15 mouse cellular contexts compared by ENCODE assay signal in the genomic region with DNA sequence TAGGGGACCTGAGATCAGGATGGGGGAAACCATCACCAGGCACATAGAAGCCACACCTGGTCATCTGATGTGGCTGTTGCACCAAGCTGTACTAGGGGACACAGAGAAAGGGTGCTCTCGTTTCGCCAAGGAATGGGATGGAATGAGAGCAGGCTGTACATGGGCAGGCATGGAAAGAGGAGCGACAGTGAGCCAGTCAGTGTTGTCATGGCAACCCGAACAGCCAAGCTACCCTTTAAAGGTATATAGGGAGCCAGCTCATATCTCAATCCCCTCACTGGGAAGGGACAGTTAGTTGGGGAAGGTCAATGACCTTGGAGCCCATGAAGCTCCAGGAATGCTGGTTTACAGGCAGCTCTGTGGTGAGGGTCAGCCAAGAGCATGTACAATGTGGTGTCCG.
"Had no signal": no experiment of that assay in that cellular context is flagged by ENCODE, and none has a peak within 500 bp of the region (broad histone marks: within the 10 kb centered on the region; RNA-seq: fewer than 3 reads in every experiment).

No protein-coding gene starts in this region.

- H3K4me2 ChIP-seq: liver, embryonic 11.5 days; liver, embryonic 15.5 days; midbrain, embryonic 13.5 days; neural tube, embryonic 12.5 days had no signal

- H3K27ac ChIP-seq: limb, embryonic 10.5 days; liver, embryonic 15.5 days; neural tube, embryonic 12.5 days had no signal

- ATAC-seq: lung, postnatal 0 days; midbrain, embryonic 13.5 days had no signal

- H3K9ac ChIP-seq: liver, embryonic 15.5 days; midbrain, embryonic 13.5 days; neural tube, embryonic 12.5 days had no signal

- DNase-seq: kidney, adult 8-10 months; kidney, postnatal 25 days; layer of hippocampus, adult 9-11 months; lung, adult 2 months; lung, postnatal 36 days; retina, postnatal 1 day; right cerebral cortex, postnatal 4 days; spleen, adult 18-20 months; thymus, postnatal 4 days had no signal

- H3K9me3 ChIP-seq: limb, embryonic 10.5 days; liver, embryonic 15.5 days; midbrain, embryonic 13.5 days; neural tube, embryonic 12.5 days had no signal

- H3K36me3 ChIP-seq: limb, embryonic 10.5 days had no signal

- H3K27me3 ChIP-seq: liver, embryonic 15.5 days; midbrain, embryonic 13.5 days; neural tube, embryonic 12.5 days had no signal

- H3K4me3 ChIP-seq: limb, embryonic 10.5 days; liver, embryonic 15.5 days; midbrain, embryonic 13.5 days; neural tube, embryonic 12.5 days had no signal
